Mouse (Mus musculus): ENCODE results near the gene Cyb5r3. TPM values are rescaled to one million over a fixed set of nuclear protein-coding genes. Genes with fewer than 3 reads are reported as not detected.
A peak's percentile ranks its signal among the peaks of the same experiment; 100 is the strongest.

Cyb5r3 gene
- polyA plus RNA-seq (2017; shearing (Covaris generic)): 10 to 100 TPM; 55.9 to 73.9 TPM

- ATAC-seq: peak; percentile 18
Observed at GRCm38 (mm10) chr15:83172492-83173429, at the start of gene Cyb5r3. Cyb5r3 (minus strand) TSS chr15:83172592.

- no peak for ATAC-seq
Observed at GRCm38 (mm10) chr15:83221721-83222120, 49.3 kb upstream of the Cyb5r3 start.

GRCm38 (mm10) chr15:83220368-83221013 lies 48.1 kb upstream of the Cyb5r3 start:
- ATAC-seq: no peak

- no peak for ATAC-seq
Observed at GRCm38 (mm10) chr15:83215322-83216216, 43.2 kb upstream of the Cyb5r3 start.

GRCm38 (mm10) chr15:83210229-83210628 lies 37.8 kb upstream of the Cyb5r3 start:
- no peak for ATAC-seq

- ATAC-seq: no peak
Observed at GRCm38 (mm10) chr15:83209719-83210118, 37.3 kb upstream of the Cyb5r3 start.

- ATAC-seq: no peak
Observed at GRCm38 (mm10) chr15:83209092-83209695, 36.8 kb upstream of the Cyb5r3 start.

GRCm38 (mm10) chr15:83204731-83205451 lies 32.5 kb upstream of the Cyb5r3 start:
- peak; percentile 54 for ATAC-seq

GRCm38 (mm10) chr15:83202412-83202811 lies 30.0 kb upstream of the Cyb5r3 start:
- no peak for ATAC-seq

GRCm38 (mm10) chr15:83193413-83193812 lies 21.0 kb upstream of the Cyb5r3 start:
- no peak for ATAC-seq

- no peak for ATAC-seq
Observed at GRCm38 (mm10) chr15:83182351-83182750, 10.0 kb upstream of the Cyb5r3 start.

GRCm38 (mm10) chr15:83181800-83182330 lies 9.5 kb upstream of the Cyb5r3 start:
- ATAC-seq: no peak

GRCm38 (mm10) chr15:83180004-83180403 lies 7.6 kb upstream of the Cyb5r3 start:
- no peak for ATAC-seq

- no peak for ATAC-seq
Observed at GRCm38 (mm10) chr15:83176653-83177052, 4.3 kb upstream of the Cyb5r3 start.

GRCm38 (mm10) chr15:83173914-83174884 lies 1.8 kb upstream of the Cyb5r3 start:
- no peak for ATAC-seq

- ATAC-seq: peak; percentile 93
Observed at GRCm38 (mm10) chr15:83171712-83172481, 495 bp downstream of the Cyb5r3 start.

- ATAC-seq: no peak
Observed at GRCm38 (mm10) chr15:83170956-83171659, 1.3 kb downstream of the Cyb5r3 start.
